Mouse (Mus musculus): ENCODE data around the gene Gm11127. TPM values are rescaled to one million over a fixed set of nuclear protein-coding genes. Genes with fewer than 3 reads are reported as not detected.

Gm11127 gene
- 10 to 100 TPM; 95.4 to 96.7 TPM for total RNA-seq (2023)

GRCm38 (mm10) chr17:36058362-36058761 lies at the start of gene Gm11127:
TSS of gene Gm11127 (minus strand) at chr17:36058371.

GRCm38 (mm10) chr17:36042610-36043169 lies 15.5 kb downstream of the Gm11127 start, which contains the start of the genes H2-T22 and Gm6034:
TSS of gene H2-T22 (minus strand) at chr17:36042747.
TSS of gene Gm6034 (plus strand) at chr17:36042961.

GRCm38 (mm10) chr17:36032351-36032875 lies 25.8 kb downstream of the Gm11127 start, which contains the start of gene H2-T23:
TSS of gene H2-T23 (minus strand) at chr17:36032855.

GRCm38 (mm10) chr17:36020191-36021073 lies 37.7 kb downstream of the Gm11127 start, which contains the start of gene H2-T24:
TSS of gene H2-T24 (minus strand) at chr17:36020560.

Other genes with a start within 250 kb of the Gm11127 start
- gene Ier3, start 236.7 kb downstream of the Gm11127 start, total RNA-seq (2023), result 10 to 100 TPM; 11.6 to 12.6 TPM
- 10 to 100 TPM; 44.7 to 60.4 TPM for gene Flot1, start 235.1 kb downstream of the Gm11127 start, total RNA-seq (2023)
- 100 to 1,000 TPM; 597 to 644 TPM for gene Tubb5, start 220.1 kb downstream of the Gm11127 start, total RNA-seq (2023)
- 10 to 100 TPM; 69.1 to 70.7 TPM for gene Mdc1, start 216.9 kb downstream of the Gm11127 start, total RNA-seq (2023)
- gene Nrm, start 197.1 kb downstream of the Gm11127 start, total RNA-seq (2023), result 10 to 100 TPM; 17.7 to 25.2 TPM
- 100 to 1,000 TPM; 274 to 296 TPM for gene Ppp1r18, start 192.8 kb downstream of the Gm11127 start, total RNA-seq (2023)
- 100 to 1,000 TPM; 115 to 129 TPM for gene Dhx16, start 178.6 kb downstream of the Gm11127 start, total RNA-seq (2023)
- 10 to 100 TPM; 26.8 to 30.6 TPM for gene 2310061I04Rik, start 160.9 kb downstream of the Gm11127 start, total RNA-seq (2023)
- 10 to 100 TPM in 1 of 2 experiments, 1 to 10 TPM in 1; 8.6 to 18.5 TPM for gene Atat1, start 148.3 kb downstream of the Gm11127 start, total RNA-seq (2023)
- gene Mrps18b, start 142.0 kb downstream of the Gm11127 start, total RNA-seq (2023), result 10 to 100 TPM; 56.9 to 67.4 TPM
- gene Ppp1r10, start 141.9 kb downstream of the Gm11127 start, total RNA-seq (2023), result 100 to 1,000 TPM; 143 to 144 TPM
- gene Abcf1, start 88.6 kb downstream of the Gm11127 start, total RNA-seq (2023), result 100 to 1,000 TPM; 126 to 131 TPM
- gene Gnl1, start 78.5 kb downstream of the Gm11127 start, total RNA-seq (2023), result 10 to 100 TPM; 57.6 to 66.0 TPM
- 10 to 100 TPM; 48.3 to 58.1 TPM for gene Prr3, start 78.1 kb downstream of the Gm11127 start, total RNA-seq (2023)
- gene H2-T24, start 37.8 kb downstream of the Gm11127 start, total RNA-seq (2023), result 10 to 100 TPM; 23.1 to 34.7 TPM
- gene H2-T23, start 25.5 kb downstream of the Gm11127 start, total RNA-seq (2023), result 100 to 1,000 TPM; 319 to 355 TPM
- gene H2-T22, start 15.6 kb downstream of the Gm11127 start, total RNA-seq (2023), result 100 to 1,000 TPM; 195 to 209 TPM
- 1 to 10 TPM; 1.7 to 2.2 TPM for gene Gm6034, start 15.4 kb downstream of the Gm11127 start, total RNA-seq (2023)
- 10 to 100 TPM; 13.9 to 15.9 TPM for gene Gm19684, start 63.3 kb upstream of the Gm11127 start, total RNA-seq (2023)
- 10 to 100 TPM; 18.1 to 21.9 TPM for gene Gm7030, start 71.1 kb upstream of the Gm11127 start, total RNA-seq (2023)
- gene Gm8909, start 110.2 kb upstream of the Gm11127 start, total RNA-seq (2023), result 1 to 10 TPM in 1 of 2 experiments, not detected in 1; 1.6 TPM
- 1 to 10 TPM in 1 of 2 experiments, under 1 TPM in 1; 0.79 to 1.4 TPM for gene H2-T3, start 131.9 kb upstream of the Gm11127 start, total RNA-seq (2023)
- gene Rpp21, start 199.7 kb upstream of the Gm11127 start, total RNA-seq (2023), result 10 to 100 TPM; 82.8 to 96.9 TPM
- gene Trim39, start 213.9 kb upstream of the Gm11127 start, total RNA-seq (2023), result 10 to 100 TPM; 85.1 to 86.0 TPM
- not detected for gene H2-M10.2, start 228.1 kb upstream of the Gm11127 start, total RNA-seq (2023)